Mouse (Mus musculus): Measurements from ENCODE around the gene Amn. TPM values are rescaled to one million over a fixed set of nuclear protein-coding genes. Genes with fewer than 3 reads are reported as not detected.

Gene Amn
- polyA plus RNA-seq, 1 experiment from 2014 or later = 0.29 TPM

GRCm38 (mm10) chr12:111311775-111312174, 40.9 kb downstream of the Amn start:
- Histone ChIP-seq H3K9ac (ENCODE audit: low read length) (no peak overlapping the region), H3K4me3 (ENCODE audit: low read depth, low read length) (no peak overlapping the region), H3K9me3 (ENCODE audit: control insufficient read depth, low read length) (no peaks in the 10 kb centered on the region), H3K27me3 (ENCODE audit: control insufficient read depth, insufficient read depth, low read length) (no peaks in the 10 kb centered on the region), H3K27ac (replicated peaks; ENCODE audit: low read depth, low read length) (no peak overlapping the region), H3K36me3 (ENCODE audit: control insufficient read depth, insufficient read depth, low read length) (peaks cover 11% of the 10 kb centered on the region), H3K4me2 (ENCODE audit: low read depth, severe bottlenecking) (no peak overlapping the region), H3K4me1 (ENCODE audit: control insufficient read depth, insufficient read depth, low read length) (no peaks in the 10 kb centered on the region)
- DNase-seq (ENCODE audit: low spot score) (no peak), ATAC-seq (ENCODE audit: insufficient number of reproducible peaks, low FRiP score, low TSS enrichment, low read depth) (no peak)
- 94% methylated on average over 10 of the region's 10 CpGs for WGBS

GRCm38 (mm10) chr12:111314273-111314672, 43.4 kb downstream of the Amn start:
- DNase-seq (ENCODE audit: low spot score) = no peak
- Histone ChIP-seq H3K4me1 (ENCODE audit: control insufficient read depth, insufficient read depth, low read length) (no peaks in the 10 kb centered on the region), H3K9me3 (ENCODE audit: control insufficient read depth, low read length) (no peaks in the 10 kb centered on the region), H3K36me3 (ENCODE audit: control insufficient read depth, insufficient read depth, low read length) (peaks cover 21% of the 10 kb centered on the region), H3K4me3 (ENCODE audit: low read depth, low read length) (no peak overlapping the region), H3K4me2 (ENCODE audit: low read depth, severe bottlenecking) (no peak overlapping the region), H3K27me3 (ENCODE audit: control insufficient read depth, insufficient read depth, low read length) (no peaks in the 10 kb centered on the region), H3K27ac (replicated peaks; ENCODE audit: low read depth, low read length) (no peak overlapping the region), H3K9ac (ENCODE audit: low read length) (no peak overlapping the region)
- 97% methylated on average over 7 of the region's 7 CpGs for WGBS
- no peak for ATAC-seq (ENCODE audit: insufficient number of reproducible peaks, low FRiP score, low TSS enrichment, low read depth)

GRCm38 (mm10) chr12:111317694-111318093, 46.8 kb downstream of the Amn start:
- Histone ChIP-seq H3K27ac (replicated peaks; ENCODE audit: low read depth, low read length) (no peak overlapping the region), H3K36me3 (ENCODE audit: control insufficient read depth, insufficient read depth, low read length) (peaks cover 27% of the 10 kb centered on the region), H3K4me1 (ENCODE audit: control insufficient read depth, insufficient read depth, low read length) (no peaks in the 10 kb centered on the region), H3K9me3 (ENCODE audit: control insufficient read depth, low read length) (no peaks in the 10 kb centered on the region), H3K4me2 (ENCODE audit: low read depth, severe bottlenecking) (no peak overlapping the region), H3K27me3 (ENCODE audit: control insufficient read depth, insufficient read depth, low read length) (no peaks in the 10 kb centered on the region), H3K9ac (ENCODE audit: low read length) (no peak overlapping the region), H3K4me3 (ENCODE audit: low read depth, low read length) (no peak overlapping the region)
- no peak for ATAC-seq (ENCODE audit: insufficient number of reproducible peaks, low FRiP score, low TSS enrichment, low read depth)
- no peak for DNase-seq (ENCODE audit: low spot score)
- 95% methylated on average over 9 of the region's 9 CpGs for WGBS

- DNase-seq (ENCODE audit: low spot score) (no peak), ATAC-seq (ENCODE audit: insufficient number of reproducible peaks, low FRiP score, low TSS enrichment, low read depth) (no peak)
- H3K27me3 ChIP-seq (ENCODE audit: control insufficient read depth, insufficient read depth, low read length) = no peaks in the 10 kb centered on the region
- H3K36me3 ChIP-seq (ENCODE audit: control insufficient read depth, insufficient read depth, low read length) = peaks cover 35% of the 10 kb centered on the region
- H3K27ac ChIP-seq (replicated peaks; ENCODE audit: low read depth, low read length) = no peak overlapping the region
- no peak overlapping the region for H3K9ac ChIP-seq (ENCODE audit: low read length)
- no peaks in the 10 kb centered on the region for H3K9me3 ChIP-seq (ENCODE audit: control insufficient read depth, low read length)
- H3K4me2 ChIP-seq (ENCODE audit: low read depth, severe bottlenecking) = no peak overlapping the region
- H3K4me1 ChIP-seq (ENCODE audit: control insufficient read depth, insufficient read depth, low read length) = no peaks in the 10 kb centered on the region
- 93% methylated on average over 12 of the region's 12 CpGs for WGBS
- no peak overlapping the region for H3K4me3 ChIP-seq (ENCODE audit: low read depth, low read length)
These were observed 49.7 kb downstream of the Amn start for GRCm38 (mm10) chr12:111320549-111320948.

- H3K9me3 ChIP-seq (ENCODE audit: control insufficient read depth, low read length) = no peaks in the 10 kb centered on the region
- H3K4me1 ChIP-seq (ENCODE audit: control insufficient read depth, insufficient read depth, low read length) = no peaks in the 10 kb centered on the region
- H3K4me2 ChIP-seq (ENCODE audit: low read depth, severe bottlenecking) = no peak overlapping the region
- ATAC-seq (ENCODE audit: insufficient number of reproducible peaks, low FRiP score, low TSS enrichment, low read depth) = no peak
- peaks cover 37% of the 10 kb centered on the region for H3K36me3 ChIP-seq (ENCODE audit: control insufficient read depth, insufficient read depth, low read length)
- no peak overlapping the region for H3K4me3 ChIP-seq (ENCODE audit: low read depth, low read length)
- no peak overlapping the region for H3K9ac ChIP-seq (ENCODE audit: low read length)
- no peak for DNase-seq (ENCODE audit: low spot score)
- 96% methylated on average over 13 of the region's 13 CpGs for WGBS
- no peaks in the 10 kb centered on the region for H3K27me3 ChIP-seq (ENCODE audit: control insufficient read depth, insufficient read depth, low read length)
- no peak overlapping the region for H3K27ac ChIP-seq (replicated peaks; ENCODE audit: low read depth, low read length)
These were observed 50.9 kb downstream of the Amn start for GRCm38 (mm10) chr12:111321832-111322231.

GRCm38 (mm10) chr12:111323423-111323822, 52.5 kb downstream of the Amn start:
- Histone ChIP-seq H3K36me3 (ENCODE audit: control insufficient read depth, insufficient read depth, low read length) (peaks cover 30% of the 10 kb centered on the region), H3K9ac (ENCODE audit: low read length) (no peak overlapping the region), H3K4me1 (ENCODE audit: control insufficient read depth, insufficient read depth, low read length) (no peaks in the 10 kb centered on the region), H3K4me2 (ENCODE audit: low read depth, severe bottlenecking) (no peak overlapping the region), H3K27me3 (ENCODE audit: control insufficient read depth, insufficient read depth, low read length) (no peaks in the 10 kb centered on the region), H3K4me3 (ENCODE audit: low read depth, low read length) (no peak overlapping the region), H3K9me3 (ENCODE audit: control insufficient read depth, low read length) (no peaks in the 10 kb centered on the region), H3K27ac (replicated peaks; ENCODE audit: low read depth, low read length) (no peak overlapping the region)
- ATAC-seq (ENCODE audit: insufficient number of reproducible peaks, low FRiP score, low TSS enrichment, low read depth) = no peak
- DNase-seq (ENCODE audit: low spot score) = no peak
- 86% methylated on average over 4 of the region's 4 CpGs for WGBS

- ATAC-seq (ENCODE audit: insufficient number of reproducible peaks, low FRiP score, low TSS enrichment, low read depth) = no peak
- H3K9ac ChIP-seq (ENCODE audit: low read length) = no peak overlapping the region
- H3K4me3 ChIP-seq (ENCODE audit: low read depth, low read length) = no peak overlapping the region
- no peaks in the 10 kb centered on the region for H3K9me3 ChIP-seq (ENCODE audit: control insufficient read depth, low read length)
- no peak for DNase-seq (ENCODE audit: low spot score)
- no peaks in the 10 kb centered on the region for H3K27me3 ChIP-seq (ENCODE audit: control insufficient read depth, insufficient read depth, low read length)
- no peaks in the 10 kb centered on the region for H3K4me1 ChIP-seq (ENCODE audit: control insufficient read depth, insufficient read depth, low read length)
- no peak overlapping the region for H3K27ac ChIP-seq (replicated peaks; ENCODE audit: low read depth, low read length)
- WGBS = 91% methylated on average over 21 of the region's 21 CpGs
- peaks cover 30% of the 10 kb centered on the region for H3K36me3 ChIP-seq (ENCODE audit: control insufficient read depth, insufficient read depth, low read length)
- no peak overlapping the region for H3K4me2 ChIP-seq (ENCODE audit: low read depth, severe bottlenecking)
These were observed 53.6 kb downstream of the Amn start for GRCm38 (mm10) chr12:111324536-111324935.

- Histone ChIP-seq H3K27me3 (ENCODE audit: control insufficient read depth, insufficient read depth, low read length) (no peaks in the 10 kb centered on the region), H3K4me1 (ENCODE audit: control insufficient read depth, insufficient read depth, low read length) (no peaks in the 10 kb centered on the region), H3K9me3 (ENCODE audit: control insufficient read depth, low read length) (no peaks in the 10 kb centered on the region), H3K27ac (replicated peaks; ENCODE audit: low read depth, low read length) (no peak overlapping the region), H3K4me2 (ENCODE audit: low read depth, severe bottlenecking) (no peak overlapping the region), H3K4me3 (ENCODE audit: low read depth, low read length) (no peak overlapping the region), H3K9ac (ENCODE audit: low read length) (no peak overlapping the region), H3K36me3 (ENCODE audit: control insufficient read depth, insufficient read depth, low read length) (peaks cover 26% of the 10 kb centered on the region)
- no peak for DNase-seq (ENCODE audit: low spot score)
- ATAC-seq (ENCODE audit: insufficient number of reproducible peaks, low FRiP score, low TSS enrichment, low read depth) = no peak
- WGBS = 94% methylated on average over 12 of the region's 12 CpGs
These were observed 54.1 kb downstream of the Amn start for GRCm38 (mm10) chr12:111324949-111325348.

GRCm38 (mm10) chr12:111325744-111326424, 55.0 kb downstream of the Amn start:
- Histone ChIP-seq H3K4me2 (ENCODE audit: low read depth, severe bottlenecking) (no peak overlapping the region), H3K9me3 (ENCODE audit: control insufficient read depth, low read length) (no peaks in the 10 kb centered on the region), H3K4me1 (ENCODE audit: control insufficient read depth, insufficient read depth, low read length) (no peaks in the 10 kb centered on the region), H3K27me3 (ENCODE audit: control insufficient read depth, insufficient read depth, low read length) (no peaks in the 10 kb centered on the region), H3K27ac (replicated peaks; ENCODE audit: low read depth, low read length) (no peak overlapping the region), H3K9ac (ENCODE audit: low read length) (no peak overlapping the region), H3K36me3 (ENCODE audit: control insufficient read depth, insufficient read depth, low read length) (peaks cover 21% of the 10 kb centered on the region), H3K4me3 (ENCODE audit: low read depth, low read length) (no peak overlapping the region)
- no peak for ATAC-seq (ENCODE audit: insufficient number of reproducible peaks, low FRiP score, low TSS enrichment, low read depth)
- no peak for DNase-seq (ENCODE audit: low spot score)
- WGBS = 94% methylated on average over 18 of the region's 18 CpGs

All from limb, embryonic 11.5 days (tissue).